Mouse (Mus musculus): ENCODE measurements at regions not wholly inside any gene's neighbourhood (a gene's known extent, or its start where the extent isn't known, plus 50 kb on each side); places are given as distances from the start of the nearest gene placed in this dataset.

GRCm38 (mm10) chr14:12938638-12939293, 115.9 kb upstream of the Cadps start:
- no peaks in the 10 kb centered on the region for H3K4me1 ChIP-seq (ENCODE audit: control insufficient read depth, insufficient read depth, low read length)
- intact Hi-C loops (cut with DNase I): no loop called here
- H3K4me3 ChIP-seq: no peak overlapping the region
- no peaks in the 10 kb centered on the region for H3K27me3 ChIP-seq (ENCODE audit: control insufficient read depth, insufficient read depth, low read length)
- no peak overlapping the region for H3K27ac ChIP-seq
- TF ChIP-seq EP300 (IDR thresholded peaks at IDR 0.05; ENCODE audit: insufficient read depth, low read depth, low read length) (no peak), POLR2A (IDR thresholded peaks at IDR 0.05; ENCODE audit: insufficient read depth, low read depth, low read length) (no peak), CTCF (IDR thresholded peaks at IDR 0.05) (no peak)
- H3K9ac ChIP-seq (ENCODE audit: low read depth, low read length): no peak overlapping the region
- DNase-seq: no peak
- 57% methylated on average over 4 of the region's 4 CpGs for WGBS
- H3K36me3 ChIP-seq (ENCODE audit: control insufficient read depth, insufficient read depth, low read length): no peaks in the 10 kb centered on the region
- H3K79me2 ChIP-seq (replicated peaks; ENCODE audit: control insufficient read depth, insufficient read depth, low read length): no peaks in the 10 kb centered on the region

DNA sequence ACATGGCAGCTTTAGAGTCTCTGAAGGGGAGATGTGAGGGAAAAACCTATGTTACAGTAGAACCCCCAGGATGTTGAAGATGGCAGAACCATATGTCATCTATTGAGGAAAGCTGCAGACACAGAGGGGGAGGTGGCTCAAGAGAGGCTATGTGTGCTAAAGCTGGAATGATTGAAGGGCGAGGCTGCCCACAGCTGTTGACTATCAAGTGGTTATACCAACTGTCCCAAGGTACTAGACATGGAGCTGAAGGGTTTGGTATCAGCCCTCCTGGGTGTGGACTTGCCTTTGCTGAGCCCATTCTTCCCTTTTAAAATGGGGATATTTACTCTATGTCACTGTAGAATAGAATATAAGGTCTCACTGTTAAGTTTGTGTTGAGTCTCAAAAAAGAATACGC, 113.5 kb upstream of the Cadps start:
- no peak overlapping the region for H3K4me3 ChIP-seq
- H3K9ac ChIP-seq (ENCODE audit: low read depth, low read length): no peak overlapping the region
- TF ChIP-seq POLR2A (IDR thresholded peaks at IDR 0.05; ENCODE audit: insufficient read depth, low read depth, low read length) (no peak), CTCF (IDR thresholded peaks at IDR 0.05) (no peak), EP300 (IDR thresholded peaks at IDR 0.05; ENCODE audit: insufficient read depth, low read depth, low read length) (no peak)
- no peaks in the 10 kb centered on the region for H3K27me3 ChIP-seq (ENCODE audit: control insufficient read depth, insufficient read depth, low read length)
- no peak for DNase-seq
- no peaks in the 10 kb centered on the region for H3K36me3 ChIP-seq (ENCODE audit: control insufficient read depth, insufficient read depth, low read length)
- no peak overlapping the region for H3K27ac ChIP-seq
- intact Hi-C loops (cut with DNase I): no loop called here
- H3K79me2 ChIP-seq (replicated peaks; ENCODE audit: control insufficient read depth, insufficient read depth, low read length): no peaks in the 10 kb centered on the region
- 76% methylated on average over 2 of the region's 2 CpGs for WGBS
- H3K4me1 ChIP-seq (ENCODE audit: control insufficient read depth, insufficient read depth, low read length): no peaks in the 10 kb centered on the region

DNA sequence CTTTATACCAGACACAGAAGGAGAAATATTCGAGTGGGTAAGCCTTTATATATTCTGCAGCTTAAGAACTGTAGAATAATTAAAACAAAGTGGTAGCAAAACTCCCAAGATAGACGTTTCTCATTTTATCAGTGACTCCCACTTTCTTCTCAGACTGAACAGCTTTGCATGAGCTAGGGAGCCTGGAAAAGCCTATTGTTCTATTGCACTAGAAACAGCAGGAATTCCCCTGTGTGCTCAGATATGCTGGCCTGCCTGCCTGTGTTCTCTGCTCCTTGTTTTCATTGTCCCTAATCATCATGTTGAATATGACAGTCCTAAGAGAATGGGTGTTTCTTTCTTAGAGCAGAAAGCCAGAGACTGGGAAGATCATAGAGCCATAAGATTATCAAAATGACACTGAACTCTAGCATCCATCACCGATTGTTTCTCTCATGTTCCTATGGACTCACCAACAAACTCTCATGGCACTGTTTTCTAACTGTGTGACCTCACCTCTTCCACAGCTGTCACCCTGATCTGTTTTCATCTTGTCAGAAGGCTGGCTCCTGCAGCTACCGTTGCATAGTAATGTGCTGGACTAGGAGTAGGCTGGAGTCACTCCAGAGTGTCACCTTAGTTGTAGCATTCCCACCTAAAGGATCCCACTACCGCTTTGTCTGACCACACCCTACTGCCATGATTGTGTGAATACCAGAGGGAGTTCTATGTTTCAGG, 108.9 kb upstream of the Cadps start:
- intact Hi-C loops (cut with DNase I): no loop called here
- 38% methylated on average over 5 of the region's 5 CpGs for WGBS
- H3K9ac ChIP-seq (ENCODE audit: low read depth, low read length): no peak overlapping the region
- no peaks in the 10 kb centered on the region for H3K79me2 ChIP-seq (replicated peaks; ENCODE audit: control insufficient read depth, insufficient read depth, low read length)
- no peaks in the 10 kb centered on the region for H3K4me1 ChIP-seq (ENCODE audit: control insufficient read depth, insufficient read depth, low read length)
- TF ChIP-seq POLR2A (IDR thresholded peaks at IDR 0.05; ENCODE audit: insufficient read depth, low read depth, low read length): no peak
- no peaks in the 10 kb centered on the region for H3K27me3 ChIP-seq (ENCODE audit: control insufficient read depth, insufficient read depth, low read length)
- no peak for DNase-seq
- H3K4me3 ChIP-seq: no peak overlapping the region
- no peaks in the 10 kb centered on the region for H3K36me3 ChIP-seq (ENCODE audit: control insufficient read depth, insufficient read depth, low read length)
- no peak overlapping the region for H3K27ac ChIP-seq

DNA sequence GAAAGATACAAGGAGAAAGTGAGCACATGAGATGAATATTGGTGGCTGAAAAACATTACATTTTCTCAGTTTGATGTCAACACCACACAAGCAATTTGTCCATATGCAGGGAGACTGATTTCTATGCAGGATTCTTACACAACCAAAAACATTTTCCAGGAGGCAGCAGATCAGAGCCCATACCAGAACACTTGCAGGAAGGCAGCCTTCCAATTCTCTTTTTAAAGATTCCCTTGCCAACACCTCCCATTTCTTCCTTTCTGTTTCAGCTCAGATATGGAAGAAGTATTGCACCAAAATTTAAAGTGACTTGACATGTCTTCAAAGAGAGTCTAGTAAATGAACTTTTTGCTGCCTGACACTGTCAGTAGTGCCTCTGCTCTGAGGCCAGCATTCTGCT, 100.7 kb upstream of the Cadps start:
- TF ChIP-seq EP300 (IDR thresholded peaks at IDR 0.05; ENCODE audit: insufficient read depth, low read depth, low read length): no peak
- no peak for TF ChIP-seq POLR2A (IDR thresholded peaks at IDR 0.05; ENCODE audit: insufficient read depth, low read depth, low read length)
- TF ChIP-seq CTCF (IDR thresholded peaks at IDR 0.05): no peak
- Histone ChIP-seq H3K27me3 (ENCODE audit: control insufficient read depth, insufficient read depth, low read length) (no peaks in the 10 kb centered on the region), H3K4me3 (no peak overlapping the region), H3K79me2 (replicated peaks; ENCODE audit: control insufficient read depth, insufficient read depth, low read length) (no peaks in the 10 kb centered on the region), H3K4me1 (ENCODE audit: control insufficient read depth, insufficient read depth, low read length) (no peaks in the 10 kb centered on the region), H3K27ac (no peak overlapping the region), H3K9ac (ENCODE audit: low read depth, low read length) (no peak overlapping the region), H3K36me3 (ENCODE audit: control insufficient read depth, insufficient read depth, low read length) (no peaks in the 10 kb centered on the region)
- DNase-seq: no peak
- intact Hi-C loops (cut with DNase I): no loop called here

GRCm38 (mm10) chr14:12915431-12915830, 92.6 kb upstream of the Cadps start:
- Histone ChIP-seq H3K4me1 (ENCODE audit: control insufficient read depth, insufficient read depth, low read length) (no peaks in the 10 kb centered on the region), H3K4me3 (no peak overlapping the region), H3K27ac (no peak overlapping the region), H3K79me2 (replicated peaks; ENCODE audit: control insufficient read depth, insufficient read depth, low read length) (no peaks in the 10 kb centered on the region), H3K9ac (ENCODE audit: low read depth, low read length) (no peak overlapping the region), H3K27me3 (ENCODE audit: control insufficient read depth, insufficient read depth, low read length) (no peaks in the 10 kb centered on the region), H3K36me3 (ENCODE audit: control insufficient read depth, insufficient read depth, low read length) (no peaks in the 10 kb centered on the region)
- DNase-seq: no peak
- no peak for TF ChIP-seq EP300 (IDR thresholded peaks at IDR 0.05; ENCODE audit: insufficient read depth, low read depth, low read length)
- no peak for TF ChIP-seq CTCF (IDR thresholded peaks at IDR 0.05)
- no peak for TF ChIP-seq POLR2A (IDR thresholded peaks at IDR 0.05; ENCODE audit: insufficient read depth, low read depth, low read length)
- 43% methylated on average over 2 of the region's 2 CpGs for WGBS
- intact Hi-C loops (cut with DNase I): no loop called here

DNA sequence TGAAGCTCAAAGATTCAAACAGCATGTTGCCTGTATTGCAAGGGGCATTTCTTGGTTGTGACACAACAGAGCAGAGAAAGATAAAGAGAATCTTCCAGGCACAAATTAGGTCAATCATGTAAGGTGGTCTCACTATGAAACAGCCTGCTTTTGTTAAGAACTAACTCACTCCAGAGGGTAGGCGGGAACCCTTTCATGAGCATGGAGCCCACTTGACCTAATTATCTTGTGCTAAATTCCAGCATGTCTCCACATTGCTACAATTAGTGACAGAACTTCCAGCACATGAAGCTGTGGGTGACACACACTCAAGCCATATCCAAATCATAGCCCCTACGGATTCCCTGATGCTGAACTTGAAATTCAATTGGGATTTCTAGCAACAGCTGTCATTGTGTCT, 91.1 kb upstream of the Cadps start:
- WGBS: 50% methylated on average over 2 of the region's 2 CpGs
- no peaks in the 10 kb centered on the region for H3K27me3 ChIP-seq (ENCODE audit: control insufficient read depth, insufficient read depth, low read length)

More for the DNA sequence above, 91.1 kb upstream of the Cadps start:
- H3K4me1 ChIP-seq (ENCODE audit: control insufficient read depth, insufficient read depth, low read length): no peaks in the 10 kb centered on the region
- no peak overlapping the region for H3K4me3 ChIP-seq
- no peaks in the 10 kb centered on the region for H3K79me2 ChIP-seq (replicated peaks; ENCODE audit: control insufficient read depth, insufficient read depth, low read length)
- no peak for DNase-seq
- no peak for TF ChIP-seq POLR2A (IDR thresholded peaks at IDR 0.05; ENCODE audit: insufficient read depth, low read depth, low read length)
- TF ChIP-seq EP300 (IDR thresholded peaks at IDR 0.05; ENCODE audit: insufficient read depth, low read depth, low read length): no peak
- TF ChIP-seq CTCF (IDR thresholded peaks at IDR 0.05): no peak
- intact Hi-C loops (cut with DNase I): no loop called here
- no peaks in the 10 kb centered on the region for H3K36me3 ChIP-seq (ENCODE audit: control insufficient read depth, insufficient read depth, low read length)
- H3K9ac ChIP-seq (ENCODE audit: low read depth, low read length): no peak overlapping the region
- H3K27ac ChIP-seq: no peak overlapping the region
